Mouse (Mus musculus): ENCODE measurements at regions not wholly inside any gene's neighbourhood (a gene's known extent, or its start where the extent isn't known, plus 50 kb on each side); places are given as distances from the start of the nearest gene placed in this dataset.
A peak's percentile ranks its signal among the peaks of the same experiment; 100 is the strongest.

GRCm38 (mm10) chr11:64718316-64719085 is 260.3 kb upstream of the Elac2 start:
- TF ChIP-seq CTCF (IDR thresholded peaks at IDR 0.05; ENCODE audit: control insufficient read depth, insufficient read depth, insufficient read length) (peak; percentile 59), FOSL1 (IDR thresholded peaks at IDR 0.05; ENCODE audit: insufficient read depth, low read length, poor library complexity, severe bottlenecking) (no peak), MAX (IDR thresholded peaks at IDR 0.05) (no peak)

All from C2C12 (cell line).